Mouse (Mus musculus): Measurements from ENCODE around the gene Cxcr6. TPM values are rescaled to one million over a fixed set of nuclear protein-coding genes. Genes with fewer than 3 reads are reported as not detected.
A peak's percentile ranks its signal among the peaks of the same experiment; 100 is the strongest.

Cxcr6 gene
- total RNA-seq, 4 experiments from 2014 or later = not detected

DNA sequence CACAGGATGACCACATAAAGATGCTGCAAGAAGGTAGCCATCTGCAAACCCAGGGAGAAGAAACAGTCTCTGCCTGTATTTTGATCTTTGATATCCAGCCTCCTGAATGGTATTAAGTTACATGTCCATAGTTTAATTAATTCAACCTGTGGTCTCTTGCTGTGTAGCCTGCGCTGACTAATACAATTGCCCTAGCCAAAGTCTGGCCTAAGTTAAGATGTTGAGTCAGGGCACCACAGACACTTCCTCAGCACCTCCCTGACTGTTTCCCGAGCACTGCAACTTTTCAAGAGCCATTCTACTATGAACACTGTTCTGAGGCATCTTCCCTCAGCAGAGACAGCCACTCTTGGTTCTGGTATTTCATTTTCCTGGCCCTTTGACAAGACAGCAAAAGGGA lies 12.3 kb downstream of the Cxcr6 start:
- no peak for DNase-seq (ENCODE audit: low spot score in 2 of 2)

DNA sequence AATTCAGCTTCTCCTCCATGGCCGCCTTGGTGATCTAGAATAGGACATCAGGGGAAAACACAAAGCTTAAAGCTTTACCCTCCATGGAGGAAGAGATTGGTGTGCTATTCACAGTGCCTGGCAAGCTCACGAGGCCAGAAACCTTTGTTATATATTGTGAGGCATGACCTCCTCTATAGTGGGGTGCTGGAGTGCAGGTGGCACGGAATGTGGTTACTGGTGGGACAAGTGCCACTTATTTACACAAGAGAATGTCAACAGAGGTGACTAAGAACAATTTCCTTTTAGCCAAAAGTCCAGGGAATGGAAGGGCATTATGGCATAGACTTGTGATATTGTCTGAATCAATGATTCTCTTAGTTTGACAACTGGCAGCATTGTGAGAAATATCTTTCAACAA lies 20.4 kb downstream of the Cxcr6 start:
- DNase-seq (ENCODE audit: low spot score in 2 of 2) = no peak

DNA sequence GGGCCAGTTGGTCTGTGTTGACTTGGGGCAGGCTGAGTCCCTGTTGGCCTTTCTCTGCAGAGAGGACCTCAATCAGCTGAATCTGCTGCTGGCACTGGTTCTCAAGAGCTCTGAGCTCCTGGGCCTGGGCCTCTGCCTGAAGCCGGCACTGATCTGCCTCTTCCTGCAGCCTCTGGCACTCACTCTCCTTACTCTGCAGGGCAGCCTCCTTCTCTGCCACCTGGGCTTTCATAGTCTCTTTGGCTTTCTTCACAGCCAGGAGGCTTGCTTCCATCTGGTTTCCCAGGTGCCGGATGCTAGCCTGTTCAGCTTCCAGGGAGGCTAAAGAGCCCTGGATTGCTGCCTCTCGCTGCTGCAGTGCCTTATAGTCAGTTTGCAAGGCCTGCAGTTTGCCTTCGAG lies 22.6 kb downstream of the Cxcr6 start:
- no peak for DNase-seq (ENCODE audit: low spot score in 2 of 2)

DNA sequence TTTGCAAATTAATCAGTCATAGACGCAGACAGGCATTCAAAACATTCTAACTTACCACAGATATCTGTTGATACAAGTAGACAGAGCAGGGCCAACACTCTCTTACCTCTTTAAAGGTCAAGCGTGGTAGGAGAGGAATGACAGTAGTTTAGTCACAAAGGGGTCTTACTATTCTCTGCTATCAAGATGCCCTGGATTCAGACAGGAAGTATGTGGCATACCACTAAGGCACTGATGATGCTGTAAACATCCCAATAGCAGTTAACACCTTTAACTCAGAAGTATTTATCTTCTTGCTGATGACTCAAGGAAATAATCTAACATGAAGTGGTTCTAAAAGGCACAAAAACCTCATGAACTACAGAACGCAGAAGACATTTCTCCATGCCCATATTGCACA lies 29.6 kb downstream of the Cxcr6 start:
- no peak for DNase-seq (ENCODE audit: low spot score in 2 of 2)

DNA sequence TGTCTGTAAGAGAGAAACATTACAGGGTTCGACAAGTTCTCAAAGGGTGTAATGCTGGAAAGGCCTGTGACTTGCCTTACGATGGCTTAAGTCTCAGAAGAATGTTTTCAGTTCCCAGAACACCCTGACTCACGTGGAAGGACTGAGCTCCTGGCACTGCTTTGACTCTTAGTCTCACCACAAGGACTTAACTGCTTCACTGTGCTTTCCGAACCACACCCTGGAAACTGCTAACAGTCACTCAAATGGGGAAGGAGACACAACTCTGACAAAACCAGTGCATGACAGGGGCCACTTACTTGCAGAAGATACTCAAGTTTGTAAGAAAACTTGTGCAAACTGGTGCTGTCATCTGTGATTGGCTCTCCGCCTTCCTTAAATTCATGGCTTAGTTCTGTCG lies 34.0 kb downstream of the Cxcr6 start:
- no peak for DNase-seq (ENCODE audit: low spot score in 2 of 2)

DNA sequence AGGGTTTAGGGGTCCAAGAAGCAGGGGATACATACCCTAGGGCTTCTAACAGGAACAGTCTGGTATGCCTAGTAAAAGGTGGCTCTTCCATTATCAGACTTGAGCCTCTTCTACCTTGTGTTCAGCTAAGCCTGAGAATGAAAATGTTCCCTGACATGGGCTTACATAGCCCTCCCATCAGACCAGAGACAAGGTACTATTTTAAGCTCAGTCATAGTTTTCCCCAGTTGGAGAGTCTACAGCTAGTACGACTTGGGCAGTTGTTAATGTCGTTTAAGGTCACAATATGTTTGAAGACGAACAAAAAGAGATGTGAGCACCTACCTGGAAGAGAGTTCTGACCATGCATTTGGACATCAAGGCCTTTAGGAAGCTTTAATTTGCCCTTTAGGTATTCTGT lies 38.2 kb downstream of the Cxcr6 start:
- DNase-seq (ENCODE audit: low spot score in 2 of 2) = no peak

DNA sequence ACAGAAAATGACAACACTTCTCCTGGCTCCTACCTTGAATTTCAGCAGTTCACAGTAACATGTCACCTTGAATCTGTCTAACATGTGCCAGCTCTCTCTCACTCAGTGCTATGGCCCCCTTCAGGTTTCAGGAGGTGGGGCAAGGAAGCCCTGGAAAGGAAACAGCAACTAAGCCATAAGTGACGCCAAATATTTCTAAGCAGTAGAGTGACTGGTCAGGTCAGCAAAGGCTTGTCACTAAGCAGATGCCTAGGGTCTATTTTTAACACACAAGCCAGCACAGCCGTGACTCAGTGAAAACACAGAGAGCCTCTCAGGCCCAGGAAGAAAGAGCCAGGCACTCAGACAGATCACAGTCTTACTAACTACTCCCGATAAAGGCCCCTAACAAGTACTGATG lies 38.8 kb downstream of the Cxcr6 start:
- peak; percentile 46 to 66 for DNase-seq (ENCODE audit: low spot score in 2 of 2)

DNA sequence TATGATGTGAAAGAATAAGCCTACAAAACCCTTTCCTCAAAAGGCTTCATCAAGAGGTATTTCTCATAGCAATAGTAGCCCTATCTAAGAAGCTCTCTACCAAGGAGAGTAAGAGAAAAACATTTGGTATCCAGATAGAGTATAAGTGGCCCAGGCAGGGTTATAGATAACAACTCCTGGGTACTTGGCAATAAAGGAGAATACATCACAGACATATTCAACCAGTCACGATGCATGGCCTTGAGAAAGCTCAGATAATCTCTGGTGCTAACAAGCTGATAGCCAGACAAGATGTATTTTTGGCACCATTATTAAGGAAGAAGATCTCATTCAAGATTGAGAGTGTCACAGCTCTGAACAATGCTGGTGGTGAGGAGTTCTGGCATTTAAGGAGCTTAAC lies 40.2 kb downstream of the Cxcr6 start:
- DNase-seq (ENCODE audit: low spot score in 2 of 2) = no peak

DNA sequence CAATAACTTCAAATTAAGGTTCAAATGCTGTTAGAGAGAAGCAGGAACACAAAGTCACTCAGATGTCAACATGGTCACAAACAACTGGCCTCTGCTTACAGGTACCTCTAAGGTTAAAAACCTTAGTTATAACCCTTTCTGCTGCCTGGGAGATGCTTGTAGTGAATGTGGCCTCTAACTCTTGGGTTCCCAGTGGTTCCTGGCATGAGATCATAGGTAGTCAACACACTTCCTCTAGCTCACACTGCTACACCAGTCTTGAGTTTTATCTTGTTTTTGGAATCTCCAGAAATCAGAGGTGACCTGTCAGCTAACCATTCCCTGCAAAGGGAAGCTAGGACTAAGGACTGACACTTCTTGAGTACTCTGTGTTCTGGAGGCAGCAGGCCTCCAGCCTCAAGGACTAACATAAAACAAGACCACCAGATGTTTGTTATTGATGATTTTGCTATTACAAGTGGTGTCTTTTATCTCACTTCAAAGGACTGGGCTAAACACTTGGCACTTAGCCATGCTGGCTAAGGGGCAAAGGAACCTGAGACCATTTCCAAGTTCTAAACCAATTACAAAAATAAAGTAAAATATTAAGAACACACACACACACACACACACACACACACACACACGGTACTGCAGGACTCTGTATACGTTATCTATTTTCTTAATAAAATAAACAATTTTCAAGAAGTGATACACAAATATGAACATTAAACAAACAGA lies 43.9 kb downstream of the Cxcr6 start:
- no peak for DNase-seq (ENCODE audit: low spot score in 2 of 2)

DNA sequence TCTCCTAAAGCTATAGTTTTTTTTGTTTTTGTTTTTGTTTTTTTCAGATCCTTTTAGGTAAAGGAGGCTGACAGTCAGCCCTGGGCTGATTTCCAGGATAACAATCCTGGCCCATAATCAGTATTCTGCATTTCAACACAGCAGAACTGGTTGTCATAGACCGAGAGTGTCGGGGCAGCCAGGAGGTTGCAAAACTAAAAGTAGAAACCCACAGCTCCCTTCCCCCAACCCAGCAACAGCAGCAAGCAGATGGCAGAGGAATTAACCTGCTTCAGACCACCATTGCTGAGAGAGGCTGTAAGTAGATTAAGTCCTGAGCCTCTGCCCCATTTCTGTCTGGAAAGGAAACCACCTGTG lies 44.4 kb downstream of the Cxcr6 start:
- DNase-seq (ENCODE audit: low spot score in 2 of 2) = peak in 1 of 2 experiments; percentile 19

DNA sequence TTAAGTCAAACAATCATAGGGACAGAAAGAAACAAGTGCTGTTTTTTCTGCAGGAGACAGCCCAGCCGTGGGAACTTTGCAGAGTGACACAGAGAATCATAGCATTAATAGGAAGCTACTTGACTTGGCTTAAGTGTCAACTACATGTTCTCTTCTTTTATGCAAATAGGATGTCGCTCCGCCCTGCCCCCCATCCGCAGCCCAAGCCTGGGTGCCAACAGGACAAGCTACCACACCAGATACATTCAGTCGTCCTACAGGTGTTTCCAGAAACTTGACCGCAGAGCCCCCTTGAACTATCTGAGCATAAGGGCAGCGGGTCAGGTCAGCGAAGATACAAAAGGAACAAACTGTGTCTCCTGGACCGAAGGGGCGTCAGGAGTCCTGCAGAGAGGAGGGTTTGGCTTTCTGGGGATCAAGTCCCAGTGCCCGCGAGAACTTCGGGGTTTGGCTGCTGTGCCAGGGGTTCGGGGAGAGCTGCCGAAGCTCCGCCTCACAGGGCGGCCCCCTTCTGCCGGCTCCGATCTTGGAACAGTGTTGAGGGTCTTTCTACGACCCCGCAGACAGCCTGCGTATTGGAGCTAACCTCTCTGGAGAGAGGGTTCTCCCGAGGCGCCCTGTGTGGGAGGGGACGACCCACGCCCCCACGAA lies 44.9 kb downstream of the Cxcr6 start:
- DNase-seq (ENCODE audit: low spot score in 2 of 2) = peak; percentile 32 to 56

DNA sequence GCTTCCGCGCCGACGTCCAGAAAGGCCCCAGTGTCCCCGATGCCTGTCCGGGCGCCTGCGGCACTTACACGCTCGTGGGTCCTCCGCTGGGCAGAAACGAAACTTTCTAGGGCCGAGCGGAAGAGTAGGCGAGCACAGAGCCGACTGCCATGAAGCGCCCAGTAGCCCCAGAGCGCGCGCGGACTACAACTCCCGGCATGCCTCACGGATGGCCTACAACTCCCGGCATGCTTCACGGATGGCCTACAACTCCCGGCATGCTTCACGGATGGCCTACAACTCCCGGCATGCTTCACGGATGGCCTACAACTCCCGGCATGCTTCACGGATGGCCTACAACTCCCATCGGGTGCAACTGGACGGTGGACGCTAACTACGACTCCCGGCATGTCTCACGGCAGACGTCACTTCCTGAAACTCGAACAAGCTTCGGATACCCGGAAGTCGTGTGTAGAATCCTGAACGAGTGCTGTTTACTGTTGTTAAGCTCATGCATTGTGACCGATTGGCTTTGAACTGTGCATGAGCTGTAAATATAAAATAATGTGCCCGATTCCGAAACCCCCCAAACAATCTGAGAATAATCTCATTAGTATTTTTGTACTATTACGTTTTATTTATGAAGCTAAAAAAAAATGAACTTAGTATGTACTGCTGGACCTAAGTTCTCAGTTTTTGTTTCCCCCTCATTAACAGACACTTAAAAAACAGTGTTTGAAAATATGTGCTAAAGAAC lies 45.6 kb downstream of the Cxcr6 start, which contains the start of gene Fyco1:
Gene Fyco1 (minus strand): TSS at position 187 of the 736 bp plus-strand sequence.
- peak; percentile 91 to 94 for DNase-seq (ENCODE audit: low spot score in 2 of 2)

DNA sequence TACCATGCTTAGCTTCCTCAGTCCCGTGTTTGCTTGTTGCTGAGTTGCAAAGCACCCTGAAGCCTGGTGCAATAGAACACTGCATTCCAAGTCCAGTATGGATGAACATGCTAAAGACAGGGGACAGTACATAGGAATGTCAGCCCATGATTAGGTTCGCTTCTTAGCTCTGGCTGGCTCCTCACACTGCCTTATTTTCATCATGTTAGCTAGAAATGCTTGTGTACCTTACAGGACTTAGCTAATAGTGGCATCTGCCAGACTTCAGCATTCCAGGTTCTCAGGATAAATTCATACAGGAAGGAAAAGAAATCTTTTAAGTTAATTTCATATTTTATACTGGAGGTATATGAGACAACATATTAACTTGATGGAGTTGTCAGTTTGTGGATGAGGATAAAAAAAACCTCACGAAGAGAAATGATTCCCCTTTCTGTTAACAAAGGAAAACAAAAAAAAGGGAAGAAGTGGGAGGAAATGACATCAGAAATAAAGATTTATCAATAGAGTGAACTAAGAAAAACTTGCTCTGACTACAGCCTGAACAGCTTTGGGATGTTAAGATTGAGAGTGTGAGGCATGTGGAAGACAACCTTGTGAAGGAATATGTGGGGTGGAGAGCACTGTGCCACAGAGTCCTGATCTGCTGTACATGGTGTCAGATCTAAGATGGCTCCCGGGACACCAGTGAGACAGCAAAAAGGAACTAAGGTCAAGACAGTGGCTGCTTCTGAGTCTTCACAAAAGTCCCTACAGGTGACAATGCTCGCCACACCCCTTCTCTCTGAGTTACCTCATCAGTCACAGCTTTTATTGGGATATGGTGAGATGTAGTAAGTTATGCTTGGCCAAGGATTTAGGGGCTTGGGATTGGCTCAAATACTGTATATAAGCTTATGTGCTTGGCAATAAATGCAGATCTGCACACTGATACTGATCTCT lies 46.4 kb downstream of the Cxcr6 start:
- no peak for DNase-seq (ENCODE audit: low spot score in 2 of 2)

DNA sequence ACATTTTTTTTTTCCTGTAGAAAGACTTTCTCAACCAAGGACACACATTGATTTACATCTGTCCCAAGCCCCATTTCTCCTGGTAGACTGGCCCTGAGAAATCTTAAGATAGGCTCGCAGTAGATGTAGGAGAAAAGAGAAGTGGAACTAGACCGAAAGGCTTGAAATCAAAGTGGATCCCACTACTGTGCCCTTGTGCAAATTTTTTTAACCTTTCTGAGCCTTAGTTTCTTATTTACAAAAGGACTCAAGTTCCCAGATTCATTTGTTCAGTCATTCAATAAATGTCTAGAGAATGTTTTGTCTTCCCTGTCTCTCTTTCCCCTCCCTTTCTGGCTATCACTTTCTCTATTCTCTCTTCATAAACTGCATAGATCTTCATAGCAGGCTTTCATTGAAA lies 50.6 kb downstream of the Cxcr6 start:
- DNase-seq (ENCODE audit: low spot score in 2 of 2) = no peak

Other genes starting within 250 kb of the Cxcr6 start
- not detected for gene Slc6a20b, start 173.9 kb upstream of the Cxcr6 start, total RNA-seq (2022)
- not detected for gene Ccr9, start 128.0 kb upstream of the Cxcr6 start, total RNA-seq (2022)
- not detected for gene Slc6a20a, start 127.6 kb upstream of the Cxcr6 start, total RNA-seq (2022)
- gene Lztfl1, start 88.8 kb upstream of the Cxcr6 start, total RNA-seq (2022) = 10 to 100 TPM; 13.1 to 17.7 (median 15.2) TPM
- gene Fyco1, start 45.4 kb downstream of the Cxcr6 start, total RNA-seq (2022) = 100 to 1,000 TPM; 151 to 190 (median 177) TPM
- not detected for gene Xcr1, start 55.6 kb downstream of the Cxcr6 start, total RNA-seq (2022)
- gene Ccr1, start 162.2 kb downstream of the Cxcr6 start, total RNA-seq (2022) = under 1 TPM in 2 of 4 experiments, not detected in 2; 0.09 to 0.21 TPM
- gene Ccr1l1, start 171.9 kb downstream of the Cxcr6 start, total RNA-seq (2022) = not detected
- under 1 TPM in 1 of 4 experiments, not detected in 3; 0.09 TPM for gene Ccr3, start 215.5 kb downstream of the Cxcr6 start, total RNA-seq (2022)